Mouse (Mus musculus): ENCODE results near the gene Krr1. TPM values are rescaled to one million over a fixed set of nuclear protein-coding genes. Genes with fewer than 3 reads are reported as not detected.

Gene Krr1
- polyA plus RNA-seq, 1 experiment from 2014 or later, result 49.2 TPM

DNA sequence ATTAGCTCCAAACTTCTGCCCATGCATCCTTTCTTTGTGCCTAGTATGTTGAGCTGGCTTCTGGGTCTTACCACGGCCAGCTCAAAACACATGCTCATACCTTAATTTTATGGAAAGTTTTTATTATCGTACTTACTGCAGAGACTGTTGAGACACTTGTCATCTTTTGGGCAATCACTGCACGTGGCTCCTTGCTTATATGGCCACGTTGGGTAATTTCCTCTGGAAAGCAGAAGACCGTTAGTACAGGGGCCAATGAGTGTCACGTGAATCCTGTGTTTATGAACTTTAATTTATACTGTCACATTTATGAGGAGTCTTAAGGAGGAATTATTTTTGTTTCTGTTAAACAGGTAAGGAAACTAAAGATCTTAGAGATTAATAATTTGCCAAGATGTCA lies 14.0 kb downstream of the Krr1 start:
- Histone ChIP-seq H3K9me3 (ENCODE audit: control insufficient read depth, low read depth, low read length) (no peaks in the 10 kb centered on the region), H3K27me3 (ENCODE audit: control insufficient read depth, insufficient read depth, low read length) (no peaks in the 10 kb centered on the region), H3K4me3 (ENCODE audit: low read depth, low read length) (no peak overlapping the region), H3K27ac (ENCODE audit: low read length) (no peak overlapping the region), H3K9ac (replicated peaks; ENCODE audit: low read depth, low read length) (no peak overlapping the region), H3K36me3 (ENCODE audit: control insufficient read depth, insufficient read depth, low read length) (peaks cover 38% of the 10 kb centered on the region), H3K4me1 (ENCODE audit: control insufficient read depth, insufficient read depth, low read length) (no peaks in the 10 kb centered on the region), H3K4me2 (replicated peaks; ENCODE audit: low read depth, low read length) (no peak overlapping the region)
- no peak for ATAC-seq (ENCODE audit: insufficient number of reproducible peaks, insufficient read depth, low FRiP score, low read depth)
- 91% methylated on average over 6 of the region's 6 CpGs for WGBS

DNA sequence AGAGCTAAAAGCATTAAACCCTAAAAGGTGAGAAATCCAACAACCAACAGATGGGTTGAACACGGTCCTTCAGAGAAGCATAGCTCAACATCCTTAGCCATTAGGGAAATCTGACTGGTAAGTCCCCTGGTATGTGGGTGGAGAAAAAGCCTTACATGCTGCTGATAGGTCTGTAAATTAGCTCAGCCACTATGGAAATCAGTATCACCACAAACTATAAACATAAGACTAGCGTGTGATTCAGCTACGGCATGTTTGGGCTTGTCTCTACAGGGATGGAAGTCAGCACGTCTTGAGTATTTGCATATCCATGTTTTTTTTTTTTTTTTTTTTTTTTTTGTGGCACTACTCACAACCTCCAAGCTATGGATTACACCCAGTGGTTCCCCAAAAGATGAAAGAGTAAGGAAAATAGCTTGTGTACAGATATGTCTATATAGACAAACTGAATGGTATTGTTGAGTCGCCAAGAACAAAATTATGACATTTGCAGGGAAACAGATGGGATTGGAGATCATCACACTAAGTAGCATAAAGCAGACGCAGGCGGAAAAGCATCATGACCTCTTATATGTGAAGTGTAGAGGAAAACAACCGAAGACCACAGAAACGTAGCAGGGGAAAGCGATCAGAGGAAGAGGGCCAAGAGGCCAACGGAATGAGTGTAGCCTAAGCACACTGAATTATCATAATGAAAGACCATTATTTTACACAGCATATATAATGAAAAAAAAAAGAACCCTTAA lies 23.5 kb downstream of the Krr1 start:
- H3K4me3 ChIP-seq (ENCODE audit: low read depth, low read length), result no peak overlapping the region
- ATAC-seq (ENCODE audit: insufficient number of reproducible peaks, insufficient read depth, low FRiP score, low read depth), result no peak
- H3K4me2 ChIP-seq (replicated peaks; ENCODE audit: low read depth, low read length), result no peak overlapping the region
- H3K9me3 ChIP-seq (ENCODE audit: control insufficient read depth, low read depth, low read length), result no peaks in the 10 kb centered on the region
- no peaks in the 10 kb centered on the region for H3K4me1 ChIP-seq (ENCODE audit: control insufficient read depth, insufficient read depth, low read length)
- no peaks in the 10 kb centered on the region for H3K36me3 ChIP-seq (ENCODE audit: control insufficient read depth, insufficient read depth, low read length)
- WGBS, result 86% methylated on average over 11 of the region's 11 CpGs
- H3K9ac ChIP-seq (replicated peaks; ENCODE audit: low read depth, low read length), result no peak overlapping the region
- H3K27me3 ChIP-seq (ENCODE audit: control insufficient read depth, insufficient read depth, low read length), result no peaks in the 10 kb centered on the region
- H3K27ac ChIP-seq (ENCODE audit: low read length), result no peak overlapping the region

DNA sequence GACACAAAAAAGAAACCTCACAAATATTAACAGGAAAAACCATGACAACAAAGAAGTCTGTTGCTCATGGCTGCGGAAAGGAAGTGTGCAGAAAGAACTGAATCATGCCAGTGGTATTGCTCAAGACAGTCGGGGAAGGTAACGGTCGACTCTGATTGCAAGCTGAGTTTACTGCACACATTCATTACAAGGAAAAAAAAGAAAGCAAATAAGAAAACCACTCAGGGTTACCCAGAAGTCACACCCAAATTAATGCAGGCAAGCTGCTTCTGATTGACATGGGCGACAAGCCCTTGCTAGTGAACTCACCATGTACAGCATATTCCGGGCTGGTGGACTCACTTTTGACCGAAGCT lies 24.1 kb downstream of the Krr1 start:
- 0 out of 2 replicates have a peak overlapping the region, but pooled peaks have one; percentile 5 for H3K4me2 ChIP-seq (replicated peaks; ENCODE audit: low read depth, low read length)
- H3K9me3 ChIP-seq (ENCODE audit: control insufficient read depth, low read depth, low read length), result no peaks in the 10 kb centered on the region
- H3K27me3 ChIP-seq (ENCODE audit: control insufficient read depth, insufficient read depth, low read length), result no peaks in the 10 kb centered on the region
- no peak overlapping the region for H3K9ac ChIP-seq (replicated peaks; ENCODE audit: low read depth, low read length)
- ATAC-seq (ENCODE audit: insufficient number of reproducible peaks, insufficient read depth, low FRiP score, low read depth), result no peak
- no peak overlapping the region for H3K4me3 ChIP-seq (ENCODE audit: low read depth, low read length)
- no peak overlapping the region for H3K27ac ChIP-seq (ENCODE audit: low read length)
- no peaks in the 10 kb centered on the region for H3K36me3 ChIP-seq (ENCODE audit: control insufficient read depth, insufficient read depth, low read length)
- H3K4me1 ChIP-seq (ENCODE audit: control insufficient read depth, insufficient read depth, low read length), result no peaks in the 10 kb centered on the region
- WGBS, result 77% methylated on average over 7 of the region's 7 CpGs

DNA sequence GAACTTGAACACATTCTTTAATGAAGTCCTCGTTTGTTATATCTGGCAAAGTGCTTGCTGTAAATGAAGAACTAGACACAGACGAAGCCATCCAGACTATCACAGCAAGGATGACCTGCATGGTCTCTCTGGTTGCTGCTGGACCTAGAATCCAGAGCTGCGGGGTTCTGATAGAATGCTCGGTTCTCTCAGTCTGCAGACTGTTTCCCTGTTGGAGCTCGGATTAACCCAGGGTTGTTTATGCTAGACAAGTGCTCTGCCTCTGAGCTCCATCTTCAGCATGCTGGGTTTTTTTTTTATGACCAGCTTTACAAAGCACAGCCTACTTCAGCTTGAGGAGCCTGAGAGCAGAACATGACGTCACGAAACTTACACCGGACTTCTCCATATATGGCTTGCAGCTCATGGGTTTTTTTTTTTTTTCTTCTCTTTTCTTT lies 24.5 kb downstream of the Krr1 start:
- no peaks in the 10 kb centered on the region for H3K36me3 ChIP-seq (ENCODE audit: control insufficient read depth, insufficient read depth, low read length)
- no peak overlapping the region for H3K4me3 ChIP-seq (ENCODE audit: low read depth, low read length)
- no peaks in the 10 kb centered on the region for H3K27me3 ChIP-seq (ENCODE audit: control insufficient read depth, insufficient read depth, low read length)
- H3K4me2 ChIP-seq (replicated peaks; ENCODE audit: low read depth, low read length), result 0 out of 2 replicates have a peak overlapping the region, but pooled peaks have one; percentile 5
- H3K9me3 ChIP-seq (ENCODE audit: control insufficient read depth, low read depth, low read length), result no peaks in the 10 kb centered on the region
- H3K4me1 ChIP-seq (ENCODE audit: control insufficient read depth, insufficient read depth, low read length), result no peaks in the 10 kb centered on the region
- WGBS, result 57% methylated on average over 8 of the region's 8 CpGs
- no peak overlapping the region for H3K9ac ChIP-seq (replicated peaks; ENCODE audit: low read depth, low read length)
- ATAC-seq (ENCODE audit: insufficient number of reproducible peaks, insufficient read depth, low FRiP score, low read depth), result no peak
- H3K27ac ChIP-seq (ENCODE audit: low read length), result no peak overlapping the region

- no peaks in the 10 kb centered on the region for H3K36me3 ChIP-seq (ENCODE audit: control insufficient read depth, insufficient read depth, low read length)
- no peak overlapping the region for H3K4me3 ChIP-seq (ENCODE audit: low read depth, low read length)
- H3K4me2 ChIP-seq (replicated peaks; ENCODE audit: low read depth, low read length), result no peak overlapping the region
- H3K4me1 ChIP-seq (ENCODE audit: control insufficient read depth, insufficient read depth, low read length), result no peaks in the 10 kb centered on the region
- H3K27ac ChIP-seq (ENCODE audit: low read length), result no peak overlapping the region
- ATAC-seq (ENCODE audit: insufficient number of reproducible peaks, insufficient read depth, low FRiP score, low read depth), result peak; percentile 73; the same call in 1 of the 2 replicates
- H3K9ac ChIP-seq (replicated peaks; ENCODE audit: low read depth, low read length), result no peak overlapping the region
- H3K27me3 ChIP-seq (ENCODE audit: control insufficient read depth, insufficient read depth, low read length), result no peaks in the 10 kb centered on the region
- H3K9me3 ChIP-seq (ENCODE audit: control insufficient read depth, low read depth, low read length), result no peaks in the 10 kb centered on the region
Measured at GRCm38 (mm10) chr10:111997671-111998070, 25.2 kb downstream of the Krr1 start.

DNA sequence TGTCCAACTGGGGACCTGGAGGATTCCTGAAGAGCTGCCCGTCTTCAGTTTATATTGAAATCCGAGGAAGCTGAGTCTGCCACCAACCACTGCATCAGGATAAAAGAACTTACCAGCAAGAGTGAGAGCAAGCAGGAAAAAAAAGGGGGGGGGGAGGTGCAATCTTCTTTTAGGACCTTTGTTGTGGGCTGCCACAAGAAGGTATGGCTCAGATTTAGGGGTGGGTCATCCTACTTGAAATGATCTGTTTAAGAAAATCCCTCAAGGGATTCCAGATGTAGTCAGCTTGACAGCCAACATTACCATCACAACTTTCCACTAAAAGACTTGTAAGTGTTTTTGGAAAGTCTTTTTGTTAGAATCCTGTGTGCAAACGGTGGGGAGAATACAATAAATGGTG lies 27.3 kb downstream of the Krr1 start:
- Histone ChIP-seq H3K27ac (ENCODE audit: low read length) (no peak overlapping the region), H3K4me2 (replicated peaks; ENCODE audit: low read depth, low read length) (no peak overlapping the region), H3K4me1 (ENCODE audit: control insufficient read depth, insufficient read depth, low read length) (no peaks in the 10 kb centered on the region), H3K9ac (replicated peaks; ENCODE audit: low read depth, low read length) (no peak overlapping the region), H3K27me3 (ENCODE audit: control insufficient read depth, insufficient read depth, low read length) (no peaks in the 10 kb centered on the region), H3K36me3 (ENCODE audit: control insufficient read depth, insufficient read depth, low read length) (no peaks in the 10 kb centered on the region), H3K4me3 (ENCODE audit: low read depth, low read length) (no peak overlapping the region), H3K9me3 (ENCODE audit: control insufficient read depth, low read depth, low read length) (no peaks in the 10 kb centered on the region)
- WGBS, result 42% methylated on average over 3 of the region's 3 CpGs
- no peak for ATAC-seq (ENCODE audit: insufficient number of reproducible peaks, insufficient read depth, low FRiP score, low read depth)

- Histone ChIP-seq H3K27ac (ENCODE audit: low read length) (no peak overlapping the region), H3K4me1 (ENCODE audit: control insufficient read depth, insufficient read depth, low read length) (no peaks in the 10 kb centered on the region), H3K27me3 (ENCODE audit: control insufficient read depth, insufficient read depth, low read length) (no peaks in the 10 kb centered on the region), H3K36me3 (ENCODE audit: control insufficient read depth, insufficient read depth, low read length) (no peaks in the 10 kb centered on the region), H3K9ac (replicated peaks; ENCODE audit: low read depth, low read length) (no peak overlapping the region), H3K4me2 (replicated peaks; ENCODE audit: low read depth, low read length) (no peak overlapping the region), H3K9me3 (ENCODE audit: control insufficient read depth, low read depth, low read length) (no peaks in the 10 kb centered on the region), H3K4me3 (ENCODE audit: low read depth, low read length) (no peak overlapping the region)
- 84% methylated on average over 5 of the region's 5 CpGs for WGBS
- ATAC-seq (ENCODE audit: insufficient number of reproducible peaks, insufficient read depth, low FRiP score, low read depth), result no peak
Measured at GRCm38 (mm10) chr10:112000568-112000967, 28.1 kb downstream of the Krr1 start.

DNA sequence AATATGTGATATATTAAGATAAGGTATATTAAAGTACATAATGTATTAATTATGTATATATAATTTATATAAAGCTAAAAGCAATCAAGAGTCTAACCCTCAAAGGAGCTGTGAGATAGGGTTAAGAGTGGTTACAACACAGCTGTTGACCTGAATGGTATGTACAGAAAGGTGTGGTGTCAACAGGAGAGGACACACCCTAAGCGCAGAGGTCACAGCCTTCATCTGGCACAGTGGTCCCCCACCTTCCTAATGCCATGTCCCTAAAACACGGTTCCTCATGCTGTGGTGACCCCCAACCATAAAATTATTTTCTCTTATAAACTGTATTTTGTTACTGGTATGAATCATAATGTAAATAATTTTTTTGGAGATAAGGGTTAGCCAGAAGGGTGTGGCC lies 28.9 kb downstream of the Krr1 start:
- no peaks in the 10 kb centered on the region for H3K4me1 ChIP-seq (ENCODE audit: control insufficient read depth, insufficient read depth, low read length)
- 86% methylated on average over 2 of the region's 2 CpGs for WGBS
- H3K4me2 ChIP-seq (replicated peaks; ENCODE audit: low read depth, low read length), result no peak overlapping the region
- no peak for ATAC-seq (ENCODE audit: insufficient number of reproducible peaks, insufficient read depth, low FRiP score, low read depth)
- no peaks in the 10 kb centered on the region for H3K27me3 ChIP-seq (ENCODE audit: control insufficient read depth, insufficient read depth, low read length)
- no peaks in the 10 kb centered on the region for H3K36me3 ChIP-seq (ENCODE audit: control insufficient read depth, insufficient read depth, low read length)
- no peaks in the 10 kb centered on the region for H3K9me3 ChIP-seq (ENCODE audit: control insufficient read depth, low read depth, low read length)
- no peak overlapping the region for H3K4me3 ChIP-seq (ENCODE audit: low read depth, low read length)
- no peak overlapping the region for H3K27ac ChIP-seq (ENCODE audit: low read length)
- no peak overlapping the region for H3K9ac ChIP-seq (replicated peaks; ENCODE audit: low read depth, low read length)

Measured in stomach, embryonic 14.5 days (tissue).